Mouse (Mus musculus): ENCODE measurements around the gene Nabp1. TPM values are rescaled to one million over a fixed set of nuclear protein-coding genes. Genes with fewer than 3 reads are reported as not detected.

The Nabp1 gene
- total RNA-seq (2021), result 10 to 100 TPM; 23.0 to 26.1 TPM

- peak; percentile 99 for DNase-seq
These were observed at the start of gene Nabp1 for GRCm38 (mm10) chr1:51478262-51479026. Gene Nabp1 (minus strand): TSS chr1:51478425.

DNA sequence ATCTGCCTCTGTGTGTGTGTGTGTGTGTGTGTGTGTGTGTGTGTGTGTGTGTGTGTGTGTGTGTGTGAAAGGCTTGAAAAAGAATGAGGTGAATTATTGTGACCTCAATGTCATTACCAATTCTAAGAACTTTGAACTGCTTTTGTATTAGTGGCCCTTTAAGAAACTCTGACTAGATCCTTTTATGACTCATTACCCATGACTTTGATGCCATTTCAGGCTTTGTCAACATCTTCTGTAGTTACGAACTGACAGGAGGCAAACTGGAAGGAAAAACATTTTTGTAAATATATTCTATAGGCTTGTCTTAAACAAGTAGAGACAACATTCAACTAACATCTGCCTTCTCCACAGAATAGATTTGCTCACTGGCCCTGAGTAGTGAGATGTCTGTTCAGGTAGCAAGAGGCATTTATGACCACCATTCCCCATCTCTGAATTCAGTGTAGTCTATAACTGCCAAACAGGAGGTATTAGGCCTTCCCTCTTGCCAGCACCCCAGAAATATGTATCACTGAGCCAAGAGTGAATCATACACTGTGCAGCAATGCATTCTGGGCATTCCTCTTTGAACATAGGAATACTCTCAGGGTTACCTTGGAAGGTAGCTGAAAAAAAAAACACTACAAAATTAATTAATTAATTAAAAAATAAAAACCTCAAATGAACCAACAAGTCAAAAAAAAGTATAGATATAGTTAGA lies 47.5 kb upstream of the Nabp1 start:
- no peak for DNase-seq

DNA sequence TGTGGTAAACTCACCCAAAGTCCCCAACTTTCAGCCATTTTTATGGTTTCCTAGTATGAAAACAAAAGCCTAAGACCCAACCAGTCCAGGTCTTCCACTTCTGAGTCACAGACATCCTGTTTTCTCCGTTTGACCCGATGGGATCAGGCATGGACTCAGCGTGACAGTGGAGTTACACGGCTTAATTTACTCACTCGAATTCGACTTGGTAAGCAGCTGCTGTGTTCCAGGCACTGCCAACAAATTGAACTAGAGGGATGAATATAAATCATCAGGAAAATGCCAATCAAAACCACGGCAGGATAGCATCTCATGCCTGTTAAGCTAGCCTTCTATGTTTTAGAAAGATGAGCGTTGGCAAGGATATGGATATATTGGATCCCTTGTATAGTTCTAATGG lies 43.4 kb upstream of the Nabp1 start:
- DNase-seq, result no peak

DNA sequence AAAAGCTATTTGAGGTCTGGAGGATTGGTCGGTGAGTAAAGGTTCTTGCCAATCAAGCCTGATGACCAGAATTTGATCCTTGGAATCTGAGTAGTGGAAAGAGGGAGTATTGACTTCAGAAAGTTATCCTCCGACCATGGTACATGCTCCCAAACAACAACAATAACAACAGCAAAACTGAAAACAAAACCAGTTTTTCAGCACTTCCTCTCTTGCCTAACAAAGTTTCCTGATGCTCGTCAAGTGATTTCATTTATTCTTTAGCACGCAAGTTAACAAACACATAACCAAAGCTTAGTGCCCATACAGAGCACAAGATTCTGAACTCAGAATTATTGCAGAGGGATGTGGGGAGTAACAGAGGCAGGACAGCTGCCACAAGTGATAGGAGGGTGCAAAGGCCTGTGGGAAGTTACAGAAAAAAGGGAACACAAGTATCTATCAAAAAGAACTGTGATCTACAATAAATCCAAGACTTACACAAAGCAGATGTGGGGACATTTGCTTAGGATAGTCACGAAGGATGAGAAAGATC lies 42.1 kb upstream of the Nabp1 start:
- DNase-seq, result no peak

- DNase-seq, result no peak
These were observed 40.9 kb upstream of the Nabp1 start for GRCm38 (mm10) chr1:51519112-51519511.

DNA sequence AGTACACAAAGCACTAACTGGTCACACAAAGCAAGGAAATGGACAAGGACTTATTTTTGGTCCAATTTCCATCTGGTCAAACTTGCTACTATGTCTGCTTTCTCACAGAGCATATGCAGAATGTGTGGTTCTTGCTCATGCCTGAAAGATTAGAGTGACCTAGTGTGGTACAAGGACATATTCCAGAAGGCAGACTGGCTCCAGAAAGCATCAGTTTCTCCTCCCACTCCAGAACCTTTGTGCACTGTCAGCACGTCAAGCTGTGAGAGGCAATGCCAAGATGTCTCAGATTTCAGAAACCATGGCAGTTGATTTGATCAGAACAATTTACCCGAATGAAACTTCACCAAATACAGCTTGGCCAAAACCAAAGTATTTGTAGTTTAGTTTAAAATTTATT lies 37.4 kb upstream of the Nabp1 start:
- peak; percentile 13 for DNase-seq

GRCm38 (mm10) chr1:51515041-51515440 lies 36.8 kb upstream of the Nabp1 start:
- peak; percentile 28 for DNase-seq

DNA sequence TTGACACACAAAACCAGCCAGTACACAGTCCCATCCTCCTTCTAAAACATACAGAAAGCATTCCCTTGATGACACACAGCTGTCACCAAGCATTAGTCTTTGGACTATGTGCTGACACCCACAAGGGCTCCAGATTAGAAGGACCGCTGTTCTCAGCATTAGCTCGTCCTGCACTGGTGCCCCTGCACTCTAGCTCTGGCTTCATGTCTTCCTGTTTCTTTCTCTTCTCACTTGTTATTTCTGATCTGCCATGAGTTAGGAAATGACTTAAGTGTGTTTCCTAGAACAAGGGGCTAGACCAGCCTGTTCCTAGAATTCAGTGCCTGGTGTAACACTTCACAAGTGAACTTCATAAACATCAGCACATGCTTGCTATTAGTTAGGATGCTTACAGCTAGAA lies 36.2 kb upstream of the Nabp1 start:
- no peak for DNase-seq

- no peak for DNase-seq
These were observed 35.0 kb upstream of the Nabp1 start for GRCm38 (mm10) chr1:51513059-51513713.

DNA sequence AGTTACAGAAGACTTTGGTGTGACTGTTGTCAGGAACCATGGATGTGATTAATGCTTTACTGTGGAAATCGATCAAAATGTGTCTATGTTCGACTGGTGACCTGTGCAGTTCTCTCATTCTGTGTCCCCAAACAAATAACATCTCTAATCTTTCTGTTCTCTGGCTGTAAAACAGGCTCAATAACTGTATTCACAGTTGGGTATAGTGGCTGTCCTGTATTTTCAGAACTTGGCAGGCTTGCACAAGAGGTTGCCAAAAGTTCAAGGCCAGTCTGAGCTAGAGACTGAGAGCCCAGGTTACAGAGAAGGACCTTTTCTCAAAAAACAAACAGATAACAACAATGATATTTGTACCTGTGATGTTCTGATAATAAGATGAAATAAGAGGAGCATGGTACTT lies 34.1 kb upstream of the Nabp1 start:
- DNase-seq, result no peak

GRCm38 (mm10) chr1:51509776-51510175 lies 31.6 kb upstream of the Nabp1 start:
- no peak for DNase-seq

- DNase-seq, result peak; percentile 17
These were observed 30.9 kb upstream of the Nabp1 start for GRCm38 (mm10) chr1:51509083-51509482.

- DNase-seq, result no peak
These were observed 30.3 kb upstream of the Nabp1 start for GRCm38 (mm10) chr1:51508543-51508942.

DNA sequence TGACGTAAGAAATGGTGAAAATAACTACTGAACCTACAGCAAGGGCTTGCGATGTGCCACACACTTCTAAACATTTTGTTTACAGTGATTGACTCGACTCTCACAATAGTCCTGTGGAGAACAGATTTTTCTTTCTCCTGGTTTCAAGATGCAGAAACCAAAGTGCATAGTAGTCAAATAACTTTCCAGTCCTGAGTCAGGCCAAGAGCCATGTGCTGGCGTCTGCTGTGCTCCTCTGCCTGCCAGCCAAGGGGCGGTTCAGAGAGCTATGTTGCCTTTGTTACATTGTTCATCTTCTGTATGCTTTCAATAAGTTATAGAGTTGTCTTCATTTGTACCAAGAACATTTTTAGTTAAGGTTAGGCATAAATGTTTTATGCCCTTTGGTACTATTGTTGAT lies 29.2 kb upstream of the Nabp1 start:
- DNase-seq, result no peak

GRCm38 (mm10) chr1:51506236-51506635 lies 28.0 kb upstream of the Nabp1 start:
- DNase-seq, result no peak

- no peak for DNase-seq
These were observed 27.4 kb upstream of the Nabp1 start for GRCm38 (mm10) chr1:51505632-51506031.

DNA sequence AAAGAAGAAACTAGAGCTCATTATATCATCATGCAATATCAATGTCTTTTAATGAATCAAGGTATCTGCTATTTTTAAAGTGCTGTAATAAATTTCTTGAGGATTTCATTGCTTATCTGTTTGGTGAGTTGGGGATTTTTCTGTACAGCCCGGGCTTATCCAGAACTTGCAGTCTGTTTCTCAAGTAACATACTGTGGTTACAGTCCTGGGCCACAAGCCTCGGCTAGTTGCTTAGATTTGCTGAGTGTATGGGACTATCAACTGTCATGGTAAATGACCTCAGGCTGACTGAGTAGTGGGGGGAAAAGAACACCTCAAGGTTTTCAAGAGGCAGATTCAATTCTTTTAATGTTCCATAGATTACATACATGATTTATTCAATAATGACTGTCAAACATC lies 24.8 kb upstream of the Nabp1 start:
- DNase-seq, result no peak

DNA sequence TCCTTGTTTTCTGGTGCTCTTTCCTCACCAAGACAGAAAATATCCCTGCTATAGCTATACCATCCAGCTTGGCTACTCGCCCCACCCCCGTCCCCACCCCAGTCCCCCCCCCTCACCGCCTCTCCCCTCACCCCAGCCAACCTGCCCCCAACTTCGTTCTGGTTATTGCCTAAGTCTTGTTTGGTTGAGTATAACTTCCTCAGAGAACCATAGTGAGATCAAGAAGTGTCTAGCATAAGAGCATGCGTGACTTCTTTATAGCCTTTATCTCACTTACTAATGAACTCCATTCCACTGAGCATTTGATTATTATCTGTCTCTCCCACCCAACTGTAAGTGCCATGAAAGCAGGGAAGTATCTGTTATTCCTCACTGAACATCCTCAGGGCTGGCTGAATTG lies 24.1 kb upstream of the Nabp1 start:
- DNase-seq, result no peak

GRCm38 (mm10) chr1:51501251-51501650 lies 23.0 kb upstream of the Nabp1 start:
- no peak for DNase-seq

DNA sequence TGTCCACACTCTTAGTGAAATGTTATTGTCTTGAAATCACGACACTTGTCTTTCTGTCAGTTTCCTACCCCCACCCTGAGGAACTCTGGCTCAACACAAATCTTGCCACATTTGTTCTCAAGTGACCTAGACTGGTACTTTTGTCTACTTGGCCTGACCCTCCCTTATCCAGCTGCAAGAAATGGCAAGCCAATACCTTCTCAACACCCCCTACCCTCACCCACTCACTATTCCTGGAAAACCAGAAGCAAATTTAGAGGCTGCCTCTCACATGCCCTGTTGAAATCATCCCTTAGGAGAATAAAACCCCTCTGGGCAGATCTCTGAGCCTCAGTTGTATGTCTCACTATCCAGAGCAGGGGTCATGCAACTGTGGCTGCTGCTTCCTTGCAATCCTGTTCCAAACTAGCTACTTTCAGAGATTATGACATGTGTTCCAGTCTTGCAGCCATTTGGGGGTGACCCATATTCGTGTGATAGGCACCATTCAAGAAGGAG lies 20.4 kb upstream of the Nabp1 start:
- no peak for DNase-seq

DNA sequence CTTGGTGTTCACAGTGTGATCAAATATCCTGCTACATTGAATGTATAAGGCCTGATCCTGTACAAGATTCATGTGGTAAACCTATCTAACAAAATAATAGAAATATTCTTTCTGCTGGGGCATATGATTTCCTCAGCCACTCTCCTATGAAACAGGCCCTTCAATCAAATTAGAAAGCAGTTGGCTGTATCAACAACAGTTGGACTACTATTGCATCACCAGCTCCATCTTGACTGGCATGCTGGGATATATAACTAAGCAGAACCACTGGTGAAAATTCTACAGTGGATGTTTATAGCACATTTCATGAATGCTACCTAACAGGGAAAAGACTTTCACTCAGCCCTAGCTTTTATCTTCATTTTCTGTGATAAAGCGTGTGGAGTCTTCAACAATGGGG lies 17.9 kb upstream of the Nabp1 start:
- DNase-seq, result no peak

DNA sequence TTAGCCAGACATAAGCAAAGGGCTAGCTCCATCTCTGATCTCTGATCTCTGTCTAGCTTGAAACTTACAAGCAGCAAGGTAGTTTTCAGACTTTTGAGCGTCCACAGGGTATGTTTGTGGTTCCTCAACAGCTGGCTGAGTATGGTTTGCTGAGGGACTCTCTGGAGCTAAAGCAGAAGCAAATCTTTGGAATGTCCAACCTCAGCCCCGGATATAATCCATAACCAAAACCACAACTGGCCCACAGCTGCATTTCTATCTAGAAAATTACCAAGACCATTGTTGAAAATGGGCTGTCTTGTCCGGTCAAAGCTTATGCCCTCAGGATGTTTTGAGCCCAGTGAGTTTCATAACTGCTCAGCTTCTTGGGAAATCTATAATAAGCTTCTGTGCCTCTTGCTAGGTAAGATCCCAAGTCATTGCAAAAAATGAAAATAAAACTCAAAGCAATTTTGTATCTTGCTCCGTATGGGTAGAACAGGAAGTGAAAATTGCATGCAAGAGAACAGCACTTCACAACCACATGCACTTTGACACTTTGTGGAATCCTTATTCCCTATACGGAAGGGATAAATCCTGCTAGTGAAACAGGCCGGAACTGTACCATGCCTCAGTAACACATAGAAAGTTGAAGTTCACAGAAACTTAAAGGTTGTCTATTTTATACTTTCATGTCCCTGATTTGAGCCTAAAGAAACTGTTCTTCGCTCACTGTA lies 15.5 kb upstream of the Nabp1 start:
- no peak for DNase-seq

DNA sequence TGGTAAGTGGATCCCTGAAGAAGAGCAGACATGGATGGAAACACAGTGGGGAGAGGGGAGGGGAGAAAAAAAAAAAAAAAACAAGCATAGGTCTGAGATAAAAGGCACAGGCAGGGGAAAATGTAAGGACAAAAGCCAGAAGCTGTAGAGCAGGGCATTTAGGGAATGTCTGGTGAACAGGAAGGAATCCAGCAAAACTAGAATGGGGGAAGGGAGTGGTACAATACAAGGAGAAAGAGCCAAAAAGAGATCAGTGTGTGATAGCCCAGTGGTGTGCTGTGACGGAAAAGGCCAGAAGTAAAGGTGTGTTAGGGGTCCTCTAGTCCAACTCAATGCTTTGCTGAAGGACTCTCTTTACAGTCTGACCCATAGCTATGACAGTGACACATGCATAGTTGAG lies 8.1 kb upstream of the Nabp1 start:
- DNase-seq, result no peak

Measured in heart, postnatal 4 days (tissue).